Mouse (Mus musculus) adrenal gland, adult 18-20 months (tissue): ENCODE data around the gene Tcf20. TPM values are rescaled to one million over a fixed set of nuclear protein-coding genes. Genes with fewer than 3 reads are reported as not detected.
"Not testable (repeated sequence)": the region's sequence is repeated elsewhere in the genome, so short reads cannot be mapped to it uniquely, and the experiment has no call there.

Experiments
- DNase-seq, 2 experiments: peaks; one replicate each; pipeline ENCODE4 v3.0.0; 2021 to 2022; ENCODE audit warnings: low spot score in 2 of 2
- total RNA-seq, 2 experiments: library from RNA; stranded (reverse); gene quantifications; 1 replicate in 1 of 2; 2 replicates in 1 of 2; pipeline ENCODE4 v1.2.3; 2021

The Tcf20 gene
- total RNA-seq, 2 experiments from 2014 or later = 84.4 to 91.1 TPM

DNA sequence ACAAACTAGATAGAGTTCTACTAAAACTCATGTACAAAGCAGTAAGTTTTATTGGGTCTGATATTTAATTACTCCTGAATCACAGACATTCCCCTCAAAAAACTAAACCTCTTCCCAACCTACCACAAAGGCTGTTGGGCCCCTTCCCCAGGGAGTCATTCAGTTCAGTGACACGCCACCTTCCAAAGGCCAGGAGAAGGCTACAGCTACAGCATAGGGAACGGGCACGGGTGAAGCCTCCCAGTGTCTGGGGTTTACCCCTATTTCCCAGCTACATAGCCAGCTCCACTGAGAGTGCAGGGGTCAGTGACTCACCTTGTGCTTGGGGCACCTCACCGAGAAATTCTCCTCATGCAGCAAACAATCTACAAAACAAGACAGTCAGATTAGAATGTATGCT, 172.4 kb downstream of the Tcf20 start:
- DNase-seq = no peak

GRCm38 (mm10) chr15:82814806-82815205, 172.9 kb downstream of the Tcf20 start:
- peak; percentile 60 to 67 for DNase-seq

DNA sequence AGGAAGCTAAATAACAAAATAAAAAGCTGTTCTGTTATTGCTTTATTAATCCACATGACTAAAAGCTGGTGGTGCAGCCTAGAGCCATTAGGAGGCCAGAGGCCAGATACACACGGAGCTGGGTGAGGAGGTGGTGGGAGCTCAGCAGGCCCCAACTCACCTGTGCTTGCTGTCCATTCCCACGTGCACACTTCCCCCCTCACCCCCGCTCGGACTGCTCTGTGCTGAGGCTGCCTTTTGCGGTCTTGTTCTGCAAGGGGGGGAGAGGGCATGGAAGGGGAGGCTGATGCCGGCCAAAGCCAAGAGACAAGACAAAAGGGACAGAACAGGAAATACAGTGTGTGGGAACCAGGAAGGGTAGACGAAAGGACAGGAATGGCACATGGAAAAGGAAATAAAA, 173.4 kb downstream of the Tcf20 start:
- DNase-seq = no peak

DNA sequence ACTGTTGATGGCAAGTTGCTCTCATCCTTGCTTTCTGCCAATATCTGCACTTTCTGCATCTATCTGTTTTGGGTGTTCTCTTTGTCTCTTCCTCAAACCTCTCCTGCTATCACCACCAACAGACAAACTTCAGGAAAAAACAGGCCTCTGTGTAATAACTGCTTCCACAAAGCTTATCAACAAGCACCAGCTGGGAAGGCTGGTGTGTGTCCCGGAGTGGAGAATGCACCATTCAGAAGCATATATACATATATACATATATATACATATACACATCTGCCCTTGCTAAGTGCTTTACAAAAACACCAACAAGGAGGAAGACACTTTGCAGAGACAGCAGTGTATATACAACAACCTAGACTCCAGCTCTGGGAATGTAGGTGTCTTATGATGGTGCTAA, 177.1 kb downstream of the Tcf20 start:
- DNase-seq = no peak

GRCm38 (mm10) chr15:82809511-82809910, 178.2 kb downstream of the Tcf20 start:
- no peak for DNase-seq

DNA sequence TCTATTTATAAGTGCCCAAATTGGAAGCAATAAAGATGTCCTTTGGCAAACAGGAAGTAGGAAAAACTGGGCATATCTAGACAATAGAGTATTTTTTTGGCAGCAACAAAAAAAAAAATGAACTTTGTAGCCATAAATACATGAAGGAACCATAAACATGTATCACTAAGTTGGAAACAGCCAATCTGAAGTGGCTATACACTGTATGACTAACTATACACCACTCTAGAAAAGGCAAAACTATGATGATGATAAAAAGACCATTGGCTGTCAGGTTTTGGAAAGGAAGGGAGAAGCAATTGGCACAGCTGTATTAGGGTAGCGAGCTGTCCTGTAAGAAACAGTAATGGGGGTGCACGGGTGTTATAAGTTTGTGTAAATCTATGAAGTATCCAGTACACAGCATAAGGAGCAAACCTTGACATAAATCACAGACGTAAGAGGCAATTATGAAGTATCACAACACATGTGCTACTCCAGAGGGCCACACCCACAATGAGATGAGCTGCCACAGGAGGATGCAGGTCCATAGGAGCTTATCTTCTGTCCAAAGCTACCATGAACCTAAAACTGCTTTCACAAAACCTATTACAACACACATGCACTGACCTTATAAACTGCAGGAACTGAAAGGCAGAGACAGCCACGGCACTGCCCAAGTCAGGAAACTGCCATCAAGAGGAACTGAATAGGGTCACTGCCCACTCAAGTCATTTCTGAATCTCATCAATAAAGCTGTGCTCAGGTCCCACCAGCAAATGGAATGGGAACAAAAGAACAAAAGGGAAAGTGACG, 180.5 kb downstream of the Tcf20 start:
- no peak for DNase-seq

DNA sequence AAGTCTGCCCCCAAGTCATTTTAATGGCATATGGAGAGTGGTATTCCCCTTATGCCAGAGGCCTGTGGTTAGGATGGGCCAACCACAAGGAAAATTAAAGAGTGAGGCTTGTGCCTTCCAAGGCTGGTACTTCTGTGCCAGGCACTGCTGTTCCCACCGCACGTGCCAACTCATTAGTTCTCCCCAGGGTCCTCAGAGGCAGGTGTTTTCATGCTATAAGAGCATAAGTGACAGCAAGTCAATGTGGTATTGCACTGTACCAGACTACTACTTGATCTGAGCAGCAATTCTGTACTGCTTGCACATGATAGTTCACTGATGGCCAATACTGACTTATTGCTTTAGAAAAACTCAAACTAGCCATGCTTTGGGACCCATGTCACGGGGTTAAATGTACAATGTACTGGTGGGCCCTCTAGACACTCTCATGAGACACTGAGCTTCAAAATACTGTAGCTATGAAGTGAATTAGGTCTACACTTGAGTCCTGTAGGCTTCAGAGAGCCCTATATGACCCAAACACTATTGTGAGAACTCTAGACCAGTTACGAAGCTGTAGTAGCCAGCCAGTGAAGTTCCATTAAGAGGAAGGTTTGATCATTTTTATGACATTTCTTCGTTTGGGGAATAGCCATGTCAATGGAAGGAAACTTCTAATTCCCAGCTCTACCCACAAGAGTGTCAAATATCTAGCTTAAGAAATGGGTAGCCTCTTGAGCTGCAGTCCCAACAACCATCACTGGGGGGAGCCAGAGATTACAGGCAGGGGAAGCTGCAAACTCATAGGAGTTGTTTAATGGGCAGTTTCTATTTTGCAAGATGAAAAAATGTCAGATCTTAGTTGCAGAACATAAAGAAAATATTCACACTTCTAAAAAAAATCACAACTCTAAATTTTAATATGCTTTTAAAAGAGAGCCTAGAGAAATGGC, 182.7 kb downstream of the Tcf20 start:
- DNase-seq = peak; percentile 75 to 84

- DNase-seq = no peak
Measured at GRCm38 (mm10) chr15:82795936-82796440, 191.7 kb downstream of the Tcf20 start.

GRCm38 (mm10) chr15:82794277-82794676, 193.4 kb downstream of the Tcf20 start, which contains the start of gene Cyp2d26:
TSS of gene Cyp2d26 (minus strand) at chr15:82794294.
- DNase-seq = no peak

GRCm38 (mm10) chr15:82793868-82794267, 193.8 kb downstream of the Tcf20 start:
- no peak for DNase-seq

- DNase-seq = no peak
Measured at GRCm38 (mm10) chr15:82793454-82793853, 194.2 kb downstream of the Tcf20 start.

DNA sequence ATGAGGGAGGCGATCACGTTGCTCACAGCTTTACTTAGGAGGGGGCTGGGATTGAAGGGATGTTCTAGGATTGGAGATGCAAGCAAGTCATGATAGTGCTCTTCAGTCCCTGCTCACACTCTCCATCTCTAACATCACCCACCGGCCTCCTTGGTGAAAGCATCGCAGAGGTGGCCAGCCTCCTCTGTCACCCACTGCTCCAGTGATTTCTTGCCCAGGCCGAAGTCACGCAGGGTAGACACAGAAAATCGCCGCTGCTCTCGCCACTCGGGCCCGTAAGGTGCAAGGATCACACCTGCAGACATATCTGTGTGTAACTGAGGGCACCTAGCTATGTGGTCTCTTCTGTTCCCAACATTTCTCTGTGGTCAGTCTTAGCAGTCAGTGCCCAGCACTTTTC, 195.1 kb downstream of the Tcf20 start:
- DNase-seq = no peak

GRCm38 (mm10) chr15:82784581-82784980, 203.1 kb downstream of the Tcf20 start:
- DNase-seq = no peak

- no peak for DNase-seq
Measured at GRCm38 (mm10) chr15:82783800-82784199, 203.9 kb downstream of the Tcf20 start.

DNA sequence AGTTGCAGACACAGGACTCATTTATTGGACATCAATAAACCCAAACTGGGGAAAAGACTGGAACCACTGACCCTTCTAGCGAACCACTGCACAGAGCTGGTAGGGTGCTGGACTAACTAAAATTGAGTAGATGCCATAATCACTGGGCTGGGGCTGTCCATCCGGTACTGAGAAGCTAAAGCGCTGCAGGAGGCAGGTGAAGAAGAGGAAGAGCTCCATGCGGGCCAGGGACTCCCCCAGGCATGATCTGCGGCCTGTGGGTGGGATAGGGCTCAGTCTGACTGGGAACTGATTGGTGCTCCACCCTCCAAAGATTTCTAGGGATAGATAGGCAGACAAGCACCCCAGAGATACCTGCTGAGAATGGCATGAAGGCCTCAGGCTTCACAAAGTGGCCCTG, 209.8 kb downstream of the Tcf20 start:
- DNase-seq = not testable (repeated sequence)

DNA sequence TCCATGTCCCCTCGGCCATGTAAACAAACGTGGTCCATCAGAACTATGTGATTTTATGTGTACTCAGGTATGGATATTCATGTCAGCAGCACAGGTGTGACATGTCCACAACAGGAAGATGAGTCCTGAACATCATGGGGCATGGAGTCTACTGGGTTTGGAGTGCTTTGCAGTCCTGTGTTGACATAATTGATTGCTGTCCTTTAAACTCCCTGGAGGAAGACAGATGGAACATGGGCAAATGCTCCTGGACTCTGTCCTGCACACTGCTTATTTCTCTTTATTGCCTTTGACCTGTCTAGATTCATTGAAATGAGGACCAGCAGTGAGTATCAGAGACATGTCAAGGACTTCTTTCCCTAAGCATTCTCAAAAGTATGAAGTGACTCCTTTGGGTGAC, 221.7 kb downstream of the Tcf20 start:
- DNase-seq = no peak

GRCm38 (mm10) chr15:82764881-82765280, 222.8 kb downstream of the Tcf20 start:
- DNase-seq = no peak

DNA sequence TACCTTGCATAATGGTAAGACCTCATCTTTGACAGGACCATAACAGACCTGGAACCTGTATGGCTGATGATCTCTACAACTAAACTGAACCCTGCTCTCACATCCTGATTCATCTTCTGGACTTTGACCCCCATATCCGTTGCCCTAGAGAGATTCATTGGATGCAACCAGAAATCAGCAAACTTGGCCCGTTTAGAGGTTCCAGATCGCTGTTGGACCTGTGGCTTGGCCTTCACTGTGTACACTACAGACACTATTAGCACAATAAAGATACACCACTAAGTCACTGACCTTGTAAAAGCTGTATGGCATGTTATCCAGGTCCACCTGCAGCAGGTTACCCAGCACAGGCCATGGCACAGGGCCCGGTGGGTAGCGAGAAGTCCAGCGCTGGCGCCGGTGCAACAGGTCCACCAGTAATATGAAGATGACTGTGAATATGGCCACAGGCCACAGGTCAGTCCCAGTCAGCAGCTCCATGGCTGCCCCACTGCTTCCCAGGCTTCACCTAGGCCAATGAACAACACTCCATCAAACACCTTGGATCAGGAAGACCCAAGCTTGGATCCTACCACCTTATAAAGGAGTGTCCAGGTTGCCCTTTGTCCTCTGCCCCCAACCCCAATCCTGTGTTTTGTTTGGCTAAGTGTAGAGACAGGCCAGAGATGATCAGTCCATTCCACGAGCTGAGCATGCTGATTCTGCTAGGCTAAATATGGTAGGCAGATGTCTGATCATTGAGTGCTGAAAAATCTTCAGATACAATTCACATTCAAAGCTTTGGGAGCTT, 223.8 kb downstream of the Tcf20 start, which contains the start of gene Cyp2d40:
TSS of gene Cyp2d40 (minus strand) at position 553 of the 790 bp plus-strand sequence.
- DNase-seq = no peak
